Mouse (Mus musculus) MEL (cell line): ENCODE results near the gene Ttc34. TPM values are rescaled to one million over a fixed set of nuclear protein-coding genes. Genes with fewer than 3 reads are reported as not detected.

Source experiments
- DNase-seq: peaks from one replicate; pipeline ENCODE4 v3.0.0; 2011; ENCODE audit warnings: low read depth, low spot score
- H3K27ac ChIP-seq: 2 replicates; pipeline ENCODE4 v1.5.1; 2012; ENCODE audit warnings: low read depth, mild to moderate bottlenecking, control low read depth, low read length, moderate library complexity; ENCODE audit not compliant: control insufficient read depth
- H3K27me3 ChIP-seq, 2 experiments: fragments of 150-350 bp in 1 of 2; sonication (generic) in 1 of 2; 2 replicates each; pipeline ENCODE4 v1.6.1; 2012; ENCODE audit warnings: low read length in 2 of 2, mild to moderate bottlenecking in 2 of 2, improper control_type of control experiment in 1 of 2, moderate library complexity in 1 of 2; ENCODE audit not compliant: insufficient read depth in 2 of 2, control insufficient read depth in 1 of 2
- H3K36me3 ChIP-seq, 2 experiments: 2 replicates each; pipeline ENCODE4 v1.6.1; 2012 to 2014; ENCODE audit warnings: low read length in 2 of 2, improper control_type of control experiment in 1 of 2, inconsistent platforms in 1 of 2, mild to moderate bottlenecking in 1 of 2; ENCODE audit not compliant: insufficient read depth in 2 of 2, control insufficient read depth in 1 of 2
- H3K4me1 ChIP-seq, 2 experiments: fragments of 150-350 bp in 1 of 2; sonication (generic) in 1 of 2; 2 replicates each; pipeline ENCODE4 v1.6.1; 2012; ENCODE audit warnings: low read length in 2 of 2, improper control_type of control experiment in 1 of 2, mild to moderate bottlenecking in 1 of 2; ENCODE audit not compliant: insufficient read depth in 2 of 2, control insufficient read depth in 1 of 2
- H3K4me3 ChIP-seq, 2 experiments: fragments of 150-350 bp in 1 of 2; sonication (generic) in 1 of 2; 2 replicates each; pipeline ENCODE4 v1.5.1; 2012; ENCODE audit warnings: low read depth in 2 of 2, low read length in 2 of 2, mild to moderate bottlenecking in 2 of 2, moderate library complexity in 2 of 2, control low read depth in 1 of 2, improper control_type of control experiment in 1 of 2; ENCODE audit not compliant: control insufficient read depth in 1 of 2, insufficient read depth in 1 of 2
- H3K79me2 ChIP-seq: 2 replicates; pipeline ENCODE4 v1.6.1; 2012; ENCODE audit warnings: mild to moderate bottlenecking, low read length, moderate library complexity; ENCODE audit not compliant: control insufficient read depth, poor library complexity, insufficient read depth
- H3K9ac ChIP-seq: 2 replicates; pipeline ENCODE4 v1.6.1; 2012; ENCODE audit warnings: low read depth, mild to moderate bottlenecking, control low read depth, low read length, moderate library complexity; ENCODE audit not compliant: control insufficient read depth, poor library complexity, severe bottlenecking
- H3K9me3 ChIP-seq: fragments of 150-350 bp; sonication (generic); replicated peaks from 2 replicates; pipeline ENCODE4 v1.6.1; 2012; ENCODE audit warnings: mild to moderate bottlenecking, low read length, improper control_type of control experiment, moderate library complexity; ENCODE audit not compliant: insufficient read depth
- CHD1 ChIP-seq: IDR thresholded peaks from 2 replicates; pipeline ENCODE4 v1.6.1; 2012; ENCODE audit warnings: low read depth, mild to moderate bottlenecking, inconsistent platforms, low read length, improper control_type of control experiment
- CTCF ChIP-seq, 3 experiments: IDR thresholded peaks in 2 of 3; conservative IDR thresholded peaks in 1 of 3; 2 replicates each; pipeline ENCODE4 v1.5.1; 2011 to 2012; ENCODE audit warnings: low read length in 3 of 3, low read depth in 2 of 3, mild to moderate bottlenecking in 2 of 3, improper control_type of control experiment in 1 of 3, inconsistent platforms in 1 of 3, mixed read lengths in 1 of 3, moderate library complexity in 1 of 3; ENCODE audit not compliant: control insufficient read depth in 1 of 3, insufficient read depth in 1 of 3, poor library complexity in 1 of 3, severe bottlenecking in 1 of 3
- EP300 ChIP-seq, 2 experiments: IDR thresholded peaks; 2 replicates each; pipeline ENCODE4 v1.6.1; 2011; ENCODE audit warnings: improper control_type of control experiment in 2 of 2, low read length in 2 of 2, low read depth in 1 of 2, mild to moderate bottlenecking in 1 of 2
- ETS1 ChIP-seq: IDR thresholded peaks from 2 replicates; pipeline ENCODE4 v1.6.1; 2012; ENCODE audit warnings: low read depth, mild to moderate bottlenecking, inconsistent platforms, low read length, improper control_type of control experiment, moderate library complexity
- GATA1 ChIP-seq: IDR thresholded peaks from 2 replicates; pipeline ENCODE4 v1.6.1; 2011; ENCODE audit warnings: low read depth, low read length, improper control_type of control experiment
- HCFC1 ChIP-seq: IDR thresholded peaks from 2 replicates; pipeline ENCODE4 v1.6.1; 2012; ENCODE audit warnings: low read depth, mild to moderate bottlenecking, inconsistent platforms, low read length, improper control_type of control experiment, moderate library complexity
- JUND ChIP-seq: IDR thresholded peaks from 2 replicates; pipeline ENCODE4 v1.6.1; 2011; ENCODE audit warnings: low read depth, mild to moderate bottlenecking, improper control_type of control experiment, low read length
- KAT2A ChIP-seq: conservative IDR thresholded peaks from 2 replicates; pipeline ENCODE4 v1.6.1; 2012; ENCODE audit warnings: low read depth, low read length, improper control_type of control experiment, inconsistent platforms
- NELFE ChIP-seq: IDR thresholded peaks from 2 replicates; pipeline ENCODE4 v1.6.1; 2011; ENCODE audit warnings: low read depth, low read length, improper control_type of control experiment
- NRF1 ChIP-seq: IDR thresholded peaks from 2 replicates; pipeline ENCODE4 v1.6.1; 2014; ENCODE audit warnings: low read depth, mild to moderate bottlenecking, inconsistent platforms, low read length, improper control_type of control experiment, moderate library complexity; ENCODE audit not compliant: poor library complexity, insufficient read depth, severe bottlenecking
- POLR2AphosphoS5 ChIP-seq: IDR thresholded peaks from 2 replicates; pipeline ENCODE4 v1.6.1; 2012; ENCODE audit warnings: low read depth, borderline replicate concordance, mild to moderate bottlenecking, inconsistent platforms, low read length, moderate library complexity, mixed read lengths
- RAD21 ChIP-seq: IDR thresholded peaks from 2 replicates; pipeline ENCODE4 v1.6.1; 2011; ENCODE audit warnings: mild to moderate bottlenecking, low read depth, low read length, improper control_type of control experiment
- SMC3 ChIP-seq: IDR thresholded peaks from 2 replicates; pipeline ENCODE4 v1.6.1; 2011; ENCODE audit warnings: low read depth, low read length, improper control_type of control experiment
- TCF12 ChIP-seq: IDR thresholded peaks from 2 replicates; pipeline ENCODE4 v1.6.1; 2014; ENCODE audit warnings: low read depth, mild to moderate bottlenecking, inconsistent platforms, low read length, improper control_type of control experiment, moderate library complexity
- USF1 ChIP-seq: IDR thresholded peaks from 2 replicates; pipeline ENCODE4 v1.6.1; 2014; ENCODE audit warnings: low read depth, mild to moderate bottlenecking, inconsistent platforms, low read length, improper control_type of control experiment, moderate library complexity
- USF2 ChIP-seq, 2 experiments: IDR thresholded peaks; 2 replicates each; pipeline ENCODE4 v1.6.1; 2011 to 2012; ENCODE audit warnings: improper control_type of control experiment in 2 of 2, low read length in 2 of 2, borderline replicate concordance in 1 of 2, inconsistent platforms in 1 of 2, low read depth in 1 of 2, mild to moderate bottlenecking in 1 of 2; ENCODE audit not compliant: insufficient read depth in 1 of 2
- ZMIZ1 ChIP-seq: IDR thresholded peaks from 2 replicates; pipeline ENCODE4 v1.6.1; 2012; ENCODE audit warnings: low read depth, mild to moderate bottlenecking, inconsistent platforms, low read length, improper control_type of control experiment, moderate library complexity
- polyA plus RNA-seq, 2 experiments: library from polyadenylated mRNA; stranded (reverse) in 1 of 2; unstranded in 1 of 2; fragments of >175 nt in 1 of 2; fragments of >200 nt in 1 of 2; gene quantifications; 2 replicates each; pipeline versions ENCODE4 v1.2.1 to v1.2.4; 2012; ENCODE audit warnings: low replicate concordance in 2 of 2, low read depth in 1 of 2; ENCODE audit not compliant: insufficient read length in 2 of 2, insufficient read depth in 1 of 2, missing spikeins in 1 of 2
- total RNA-seq: library from RNA; depleted of rRNA; stranded (reverse); fragments of 300-350 nt; gene quantifications from 2 replicates; pipeline ENCODE4 v1.2.3, GENCODE M21; 2012

The Ttc34 gene
- total and polyA plus RNA-seq, 3 experiments: not detected

DNA sequence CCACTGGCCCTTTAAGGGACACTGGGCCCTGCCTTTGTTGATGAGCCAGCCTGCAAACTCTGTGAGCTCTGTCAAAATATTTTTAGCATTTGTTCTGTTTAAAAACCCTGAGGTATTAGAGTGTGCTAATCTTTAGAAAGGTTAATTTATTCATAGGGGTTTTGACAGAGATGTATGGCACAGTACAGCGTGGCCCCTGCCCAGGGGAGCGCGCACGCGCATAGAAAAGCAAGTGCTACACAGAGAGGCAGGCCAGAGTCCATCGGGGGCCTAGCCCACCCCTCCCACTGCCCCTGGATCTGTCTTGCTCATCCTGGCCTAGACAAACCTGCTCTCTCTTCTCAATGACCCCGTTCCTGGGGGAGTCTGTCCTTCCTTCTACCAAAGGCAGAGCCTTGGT is 45.4 kb upstream of the Ttc34 start:
- Histone ChIP-seq H3K9ac (no peak overlapping the region), H3K79me2 (no peaks in the 10 kb centered on the region), H3K9me3 (no peaks in the 10 kb centered on the region), H3K4me1 (no peaks in the 10 kb centered on the region), H3K36me3 (no peaks in the 10 kb centered on the region), H3K27me3 (no peaks in the 10 kb centered on the region), H3K27ac (no peak overlapping the region), H3K4me3 (no peak overlapping the region)
- TF ChIP-seq NRF1 (no peak), GATA1 (no peak), HCFC1 (no peak), USF1 (no peak)
- DNase-seq: no peak

DNA sequence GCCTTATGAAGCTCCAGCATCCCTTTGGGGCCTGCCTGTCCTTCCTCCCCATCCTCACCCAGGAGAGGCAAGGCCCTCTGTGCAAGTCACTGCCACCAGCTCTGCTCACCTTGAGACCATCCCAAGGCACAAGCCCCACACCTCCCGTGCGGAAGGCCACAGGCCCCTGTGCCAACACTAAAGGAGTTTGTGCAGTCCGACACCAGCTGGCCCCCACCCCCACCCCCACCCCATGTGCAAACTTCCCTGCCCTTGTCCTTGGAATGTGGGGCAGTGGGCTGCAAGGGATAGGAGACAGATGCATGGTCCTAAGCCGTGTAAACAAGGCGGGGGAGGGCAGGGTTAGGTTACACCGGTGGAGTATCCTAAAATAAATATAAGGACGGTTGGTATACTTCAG is 43.8 kb upstream of the Ttc34 start:
- no peaks in the 10 kb centered on the region for H3K79me2 ChIP-seq
- no peaks in the 10 kb centered on the region for H3K36me3 ChIP-seq
- TF ChIP-seq ZMIZ1 (no peak), ETS1 (no peak), EP300 (IDR thresholded peaks at IDR 0.05; ENCODE audit: low read depth in 1 of 2, low read length in 2 of 2) (no peak)
- H3K27ac ChIP-seq: no peak overlapping the region
- no peaks in the 10 kb centered on the region for H3K27me3 ChIP-seq
- DNase-seq: no peak
- H3K9me3 ChIP-seq: no peaks in the 10 kb centered on the region
- H3K9ac ChIP-seq: no peak overlapping the region
- no peaks in the 10 kb centered on the region for H3K4me1 ChIP-seq
- H3K4me3 ChIP-seq: no peak overlapping the region

DNA sequence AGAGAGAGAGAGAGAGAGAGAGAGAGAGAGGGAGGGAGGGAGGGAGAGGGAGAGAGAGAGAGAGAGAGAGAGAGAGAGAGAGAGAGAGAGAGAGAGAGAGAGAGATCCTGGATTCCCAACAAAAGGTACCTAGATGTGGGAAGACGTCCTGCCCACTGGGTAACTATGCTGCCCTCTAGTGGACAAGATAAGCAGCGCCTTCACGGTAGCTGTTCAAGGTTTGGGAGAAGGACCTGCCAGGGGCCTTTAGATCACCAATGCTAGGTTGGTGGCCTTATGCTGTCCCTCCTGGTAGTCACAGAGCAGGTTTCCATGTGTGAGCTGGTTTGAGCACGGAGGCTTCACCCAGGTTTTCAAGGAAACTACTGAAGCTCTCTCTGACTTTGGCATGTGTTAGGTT is 39.4 kb upstream of the Ttc34 start:
- Histone ChIP-seq H3K4me1 (no peaks in the 10 kb centered on the region), H3K4me3 (no peak overlapping the region), H3K9ac (no peak overlapping the region), H3K27me3 (no peaks in the 10 kb centered on the region), H3K27ac (no peak overlapping the region), H3K36me3 (no peaks in the 10 kb centered on the region), H3K79me2 (no peaks in the 10 kb centered on the region), H3K9me3 (no peaks in the 10 kb centered on the region)
- peak; percentile 24 for DNase-seq
- peak; percentile 48 to 67 (median 59) for TF ChIP-seq CTCF (IDR thresholded peaks at IDR 0.05 in 2 of 3, conservative IDR thresholded peaks at IDR 0.05 in 1 of 3; ENCODE audit: control insufficient read depth in 1 of 3, insufficient read depth in 1 of 3, low read depth in 2 of 3, low read length in 3 of 3, poor library complexity in 1 of 3, severe bottlenecking in 1 of 3)
- TF ChIP-seq RAD21: peak; percentile 29
- no peak for TF ChIP-seq CHD1
- TF ChIP-seq EP300 (IDR thresholded peaks at IDR 0.05; ENCODE audit: low read depth in 1 of 2, low read length in 2 of 2): no peak
- no peak for TF ChIP-seq TCF12
- TF ChIP-seq USF2 (IDR thresholded peaks at IDR 0.05; ENCODE audit: borderline replicate concordance in 1 of 2, insufficient read depth in 1 of 2, low read depth in 1 of 2, low read length in 2 of 2): no peak
- no peak for TF ChIP-seq JUND
- TF ChIP-seq NELFE: no peak
- TF ChIP-seq POLR2AphosphoS5: no peak
- peak; percentile 41 for TF ChIP-seq SMC3
- no peak for TF ChIP-seq KAT2A
- TF ChIP-seq USF1: no peak
